Mouse (Mus musculus): ENCODE data around the gene Snd1. TPM values are rescaled to one million over a fixed set of nuclear protein-coding genes. Genes with fewer than 3 reads are reported as not detected.
A peak's percentile ranks its signal among the peaks of the same experiment; 100 is the strongest.

The Snd1 gene
- polyA plus RNA-seq, 1 experiment = 62.1 TPM

GRCm38 (mm10) chr6:28832751-28833291 lies 357.9 kb downstream of the Snd1 start:
- TF ChIP-seq POLR2A (IDR thresholded peaks at IDR 0.05; ENCODE audit: extremely low read depth, insufficient read depth, low read length) = peak; percentile 41; the same call in 1 of the 2 replicates
- no peak for TF ChIP-seq CTCF (IDR thresholded peaks at IDR 0.05; ENCODE audit: extremely low read depth, insufficient read depth, low read length)
- Histone ChIP-seq H3K4me1 (ENCODE audit: control insufficient read depth, insufficient read depth, low read length) (peaks cover 4% of the 10 kb centered on the region; the same call in 1 of the 2 replicates), H3K27ac (ENCODE audit: insufficient read depth, low read length) (peak overlapping the region; percentile 94)

DNA sequence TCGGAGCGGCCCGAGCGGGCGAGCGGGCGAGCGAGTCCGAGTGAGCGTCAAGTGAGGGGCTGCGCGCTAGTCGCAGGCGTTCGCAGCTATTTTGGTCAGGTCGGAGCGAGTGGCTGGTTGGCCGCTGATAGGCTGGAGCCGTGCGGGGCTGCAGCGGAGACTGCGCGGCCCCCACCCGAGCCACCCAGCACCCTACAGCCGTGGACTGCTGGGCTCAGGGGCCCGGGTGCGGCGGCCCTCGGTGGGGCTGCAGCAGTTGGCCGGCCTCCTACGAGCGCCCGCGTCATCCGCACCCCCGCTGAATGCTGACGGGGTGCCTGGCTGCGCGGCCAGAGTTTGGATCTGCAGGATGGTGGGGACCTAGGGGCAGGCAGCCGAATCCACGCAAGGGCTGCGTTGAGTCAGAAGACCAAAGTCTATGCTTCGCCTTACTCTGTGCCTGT lies 358.5 kb downstream of the Snd1 start:
- peaks cover 4% of the 10 kb centered on the region; the same call in 1 of the 2 replicates for H3K4me1 ChIP-seq (ENCODE audit: control insufficient read depth, insufficient read depth, low read length)
- H3K4me3 ChIP-seq (ENCODE audit: insufficient read depth, low read length) = peak overlapping the region; percentile 79
- H3K27ac ChIP-seq (ENCODE audit: insufficient read depth, low read length) = peak overlapping the region; percentile 53
- TF ChIP-seq CTCF (IDR thresholded peaks at IDR 0.05; ENCODE audit: extremely low read depth, insufficient read depth, low read length) = no peak
- TF ChIP-seq POLR2A (IDR thresholded peaks at IDR 0.05; ENCODE audit: extremely low read depth, insufficient read depth, low read length) = no peak

More at GRCm38 (mm10) chr6:28832751-28833291, 357.9 kb downstream of the Snd1 start:
- peak overlapping the region; percentile 79 for H3K4me3 ChIP-seq (ENCODE audit: insufficient read depth, low read length)

DNA sequence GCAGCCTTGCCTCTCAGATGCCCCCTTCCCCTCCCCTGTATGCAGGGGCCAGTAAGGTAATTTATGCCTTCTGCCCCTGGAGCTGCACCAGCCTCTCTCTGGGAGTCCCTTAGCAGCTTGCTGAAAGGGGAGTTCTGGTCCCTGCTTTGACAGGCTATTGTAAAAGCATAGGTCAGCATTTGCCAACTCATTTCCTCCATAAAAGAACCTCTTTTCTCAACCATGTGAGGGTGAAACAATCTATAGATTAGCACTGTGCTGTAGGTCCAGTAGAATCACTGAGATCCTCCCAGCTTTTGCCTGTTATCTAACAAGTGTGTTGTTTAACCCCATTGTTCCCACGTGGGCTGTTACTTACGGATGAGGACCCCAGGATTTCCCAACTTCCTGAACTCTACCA lies 359.1 kb downstream of the Snd1 start:
- TF ChIP-seq CTCF (IDR thresholded peaks at IDR 0.05; ENCODE audit: extremely low read depth, insufficient read depth, low read length) = no peak
- TF ChIP-seq POLR2A (IDR thresholded peaks at IDR 0.05; ENCODE audit: extremely low read depth, insufficient read depth, low read length) = no peak
- peak overlapping the region; percentile 79 for H3K4me3 ChIP-seq (ENCODE audit: insufficient read depth, low read length)
- peaks cover 4% of the 10 kb centered on the region; the same call in 1 of the 2 replicates for H3K4me1 ChIP-seq (ENCODE audit: control insufficient read depth, insufficient read depth, low read length)
- H3K27ac ChIP-seq (ENCODE audit: insufficient read depth, low read length) = peak overlapping the region; percentile 53

DNA sequence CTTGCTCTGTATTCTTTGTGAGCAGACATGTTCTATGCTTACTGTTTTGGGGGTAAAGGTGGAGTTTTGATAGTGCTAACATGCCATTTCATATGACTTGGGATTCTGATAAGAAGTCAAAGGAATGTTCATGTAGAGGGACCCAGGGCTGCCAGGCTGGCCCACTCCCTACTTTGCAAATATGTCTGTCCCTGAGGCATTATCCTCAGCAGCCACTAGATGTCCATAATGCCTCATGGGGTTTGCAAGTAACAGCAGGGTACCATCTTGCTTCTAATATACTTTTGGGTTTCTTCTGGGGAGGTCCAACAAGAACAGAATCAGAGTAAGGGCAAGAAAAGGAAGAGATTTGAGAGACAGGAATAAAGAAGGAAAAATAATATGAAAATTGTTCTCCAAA lies 361.7 kb downstream of the Snd1 start:
- TF ChIP-seq CTCF (IDR thresholded peaks at IDR 0.05; ENCODE audit: extremely low read depth, insufficient read depth, low read length) (peak; percentile 52; the same call in 1 of the 2 replicates), POLR2A (IDR thresholded peaks at IDR 0.05; ENCODE audit: extremely low read depth, insufficient read depth, low read length) (no peak)
- H3K27ac ChIP-seq (ENCODE audit: insufficient read depth, low read length) = no peak overlapping the region
- H3K4me3 ChIP-seq (ENCODE audit: insufficient read depth, low read length) = no peak overlapping the region
- peaks cover 7% of the 10 kb centered on the region for H3K4me1 ChIP-seq (ENCODE audit: control insufficient read depth, insufficient read depth, low read length)

- Histone ChIP-seq H3K27ac (ENCODE audit: insufficient read depth, low read length) (0 out of 2 replicates have a peak overlapping the region, but pooled peaks have one; percentile 21), H3K4me1 (ENCODE audit: control insufficient read depth, insufficient read depth, low read length) (peaks cover 4% of the 10 kb centered on the region), H3K4me3 (ENCODE audit: insufficient read depth, low read length) (no peak overlapping the region)
- TF ChIP-seq CTCF (IDR thresholded peaks at IDR 0.05; ENCODE audit: extremely low read depth, insufficient read depth, low read length) (no peak), POLR2A (IDR thresholded peaks at IDR 0.05; ENCODE audit: extremely low read depth, insufficient read depth, low read length) (no peak)
Measured at GRCm38 (mm10) chr6:28841569-28841968, 366.6 kb downstream of the Snd1 start.

- H3K27ac ChIP-seq (ENCODE audit: insufficient read depth, low read length) = peak overlapping the region; percentile 90
- TF ChIP-seq CTCF (IDR thresholded peaks at IDR 0.05; ENCODE audit: extremely low read depth, insufficient read depth, low read length) (no peak), POLR2A (IDR thresholded peaks at IDR 0.05; ENCODE audit: extremely low read depth, insufficient read depth, low read length) (no peak)
Measured at GRCm38 (mm10) chr6:28842375-28843276, 367.7 kb downstream of the Snd1 start.

DNA sequence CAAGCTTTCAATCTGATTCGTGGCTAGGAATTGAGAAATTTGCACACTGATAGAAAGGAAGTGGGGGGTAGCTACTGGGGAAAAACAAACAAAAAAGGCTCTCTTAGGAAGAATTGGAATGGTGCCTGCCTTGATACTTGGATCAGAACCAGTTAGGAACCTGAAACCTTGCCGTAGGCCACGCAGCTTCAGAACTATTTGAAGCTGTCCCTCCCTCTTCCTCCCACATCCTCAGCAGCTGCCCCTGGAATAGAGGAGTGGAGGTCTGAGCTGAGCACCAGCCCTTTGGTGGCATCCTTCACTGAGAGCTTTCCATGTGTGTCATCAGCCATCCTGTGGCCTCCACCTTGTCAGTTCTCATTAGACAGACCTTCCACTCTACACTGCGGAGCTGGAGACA lies 370.7 kb downstream of the Snd1 start:
- Histone ChIP-seq H3K27ac (ENCODE audit: insufficient read depth, low read length) (no peak overlapping the region), H3K4me1 (ENCODE audit: control insufficient read depth, insufficient read depth, low read length) (peaks cover 3% of the 10 kb centered on the region; the same call in 1 of the 2 replicates), H3K4me3 (ENCODE audit: insufficient read depth, low read length) (no peak overlapping the region)
- TF ChIP-seq POLR2A (IDR thresholded peaks at IDR 0.05; ENCODE audit: extremely low read depth, insufficient read depth, low read length) (no peak), CTCF (IDR thresholded peaks at IDR 0.05; ENCODE audit: extremely low read depth, insufficient read depth, low read length) (no peak)

More at GRCm38 (mm10) chr6:28842375-28843276, 367.7 kb downstream of the Snd1 start:
- Histone ChIP-seq H3K4me1 (ENCODE audit: control insufficient read depth, insufficient read depth, low read length) (peaks cover 4% of the 10 kb centered on the region), H3K4me3 (ENCODE audit: insufficient read depth, low read length) (no peak overlapping the region)

- Histone ChIP-seq H3K4me3 (ENCODE audit: insufficient read depth, low read length) (no peak overlapping the region), H3K4me1 (ENCODE audit: control insufficient read depth, insufficient read depth, low read length) (peaks cover 1% of the 10 kb centered on the region; the same call in 1 of the 2 replicates), H3K27ac (ENCODE audit: insufficient read depth, low read length) (no peak overlapping the region)
- no peak for TF ChIP-seq POLR2A (IDR thresholded peaks at IDR 0.05; ENCODE audit: extremely low read depth, insufficient read depth, low read length)
- TF ChIP-seq CTCF (IDR thresholded peaks at IDR 0.05; ENCODE audit: extremely low read depth, insufficient read depth, low read length) = no peak
Measured at GRCm38 (mm10) chr6:28847616-28848015, 372.7 kb downstream of the Snd1 start.

- Histone ChIP-seq H3K4me3 (ENCODE audit: insufficient read depth, low read length) (no peak overlapping the region), H3K4me1 (ENCODE audit: control insufficient read depth, insufficient read depth, low read length) (no peaks in the 10 kb centered on the region; the same call in 1 of the 2 replicates), H3K27ac (ENCODE audit: insufficient read depth, low read length) (no peak overlapping the region)
- no peak for TF ChIP-seq POLR2A (IDR thresholded peaks at IDR 0.05; ENCODE audit: extremely low read depth, insufficient read depth, low read length)
- no peak for TF ChIP-seq CTCF (IDR thresholded peaks at IDR 0.05; ENCODE audit: extremely low read depth, insufficient read depth, low read length)
Measured at GRCm38 (mm10) chr6:28848285-28848794, 373.4 kb downstream of the Snd1 start.
